Mouse (Mus musculus) liver, adult 2 months (tissue): Measurements from ENCODE around the gene Sdf2l1. TPM values are rescaled to one million over a fixed set of nuclear protein-coding genes. Genes with fewer than 3 reads are reported as not detected.

Experiments used
- DNase-seq: peaks from one replicate; pipeline ENCODE4 v3.0.0-alpha.2; 2011; ENCODE audit warnings: low read depth, low spot score; ENCODE audit errors: extremely low read depth
- H3K27ac ChIP-seq: fragments of 200-500 bp; replicated peaks from 2 replicates; pipeline ENCODE4 v1.5.1; 2012; ENCODE audit warnings: low read depth, mild to moderate bottlenecking, control low read depth, inconsistent platforms, low read length; ENCODE audit not compliant: insufficient read depth
- H3K27me3 ChIP-seq: fragments of 200-500 bp; 2 replicates; pipeline ENCODE4 v1.6.1; 2012; ENCODE audit warnings: mild to moderate bottlenecking, moderate library complexity, low read length, inconsistent platforms; ENCODE audit not compliant: control insufficient read depth, insufficient read depth
- H3K36me3 ChIP-seq: fragments of 200-500 bp; 2 replicates; pipeline ENCODE4 v1.6.1; 2012; ENCODE audit warnings: low read length, inconsistent platforms; ENCODE audit not compliant: control insufficient read depth, insufficient read depth
- H3K4me1 ChIP-seq: fragments of 200-500 bp; 2 replicates; pipeline ENCODE4 v1.6.1; 2011; ENCODE audit warnings: low read length; ENCODE audit not compliant: control insufficient read depth, insufficient read depth
- H3K4me3 ChIP-seq: fragments of 200-500 bp; 2 replicates; pipeline ENCODE4 v1.5.1; 2011; ENCODE audit warnings: low read depth, mild to moderate bottlenecking, control low read depth, low read length, moderate library complexity; ENCODE audit not compliant: insufficient read depth
- H3K79me2 ChIP-seq: fragments of 200-500 bp; 2 replicates; pipeline ENCODE4 v1.6.1; 2012; ENCODE audit warnings: inconsistent platforms, mild to moderate bottlenecking, low read length, moderate library complexity; ENCODE audit not compliant: control insufficient read depth, insufficient read depth
- H3K9ac ChIP-seq: fragments of 200-500 bp; 2 replicates; pipeline ENCODE4 v1.6.1; 2012; ENCODE audit warnings: low read depth, mild to moderate bottlenecking, control low read depth, inconsistent platforms, low read length
- CTCF ChIP-seq: fragments of 200-500 bp; IDR thresholded peaks from 2 replicates; pipeline ENCODE4 v1.5.1; 2011; ENCODE audit warnings: low read depth, low read length, control low read depth
- POLR2A ChIP-seq: fragments of 200-500 bp; IDR thresholded peaks from 2 replicates; pipeline ENCODE4 v1.6.1; 2011; ENCODE audit warnings: low read length, control low read depth; ENCODE audit not compliant: insufficient read depth; ENCODE audit errors: extremely low read depth
- WGBS: fragments of 180-500 bp; shearing (Covaris S2); methylation state at CpG from one replicate; pipeline ENCODE4 v1.1.7; 2018; 5-methylcytosine and 5-hydroxymethylcytosine counted together
- polyA plus RNA-seq: library from polyadenylated mRNA; depleted of rRNA; stranded (reverse); fragments of >200 nt; gene quantifications from 2 replicates; pipeline ENCODE4 v1.2.3, GENCODE M21; 2012
- total RNA-seq: library from RNA; depleted of rRNA; stranded (reverse); fragments of >200 nt; gene quantifications from 2 replicates; pipeline ENCODE4 v1.2.3, GENCODE M21; 2014

The Sdf2l1 gene
- total and polyA plus RNA-seq, 2 experiments: 50.5 to 70.0 TPM

GRCm38 (mm10) chr16:17148084-17148483, 15.9 kb upstream of the Sdf2l1 start:
- H3K79me2 ChIP-seq: no peaks in the 10 kb centered on the region; the same call in 1 of the 2 replicates
- H3K9ac ChIP-seq: no peak overlapping the region
- H3K27me3 ChIP-seq: no peaks in the 10 kb centered on the region
- peaks cover 3% of the 10 kb centered on the region; the same call in 1 of the 2 replicates for H3K36me3 ChIP-seq
- H3K4me3 ChIP-seq: no peak overlapping the region
- no peak for DNase-seq
- TF ChIP-seq POLR2A (no peak), CTCF (no peak)
- WGBS: 52% methylated on average over 16 of the region's 16 CpGs
- peaks cover 7% of the 10 kb centered on the region; the same call in 1 of the 2 replicates for H3K4me1 ChIP-seq
- H3K27ac ChIP-seq: no peak overlapping the region

- Histone ChIP-seq H3K4me1 (peaks cover 7% of the 10 kb centered on the region; the same call in 1 of the 2 replicates), H3K36me3 (peaks cover 1% of the 10 kb centered on the region; the same call in 1 of the 2 replicates), H3K27ac (no peak overlapping the region), H3K9ac (no peak overlapping the region), H3K79me2 (no peaks in the 10 kb centered on the region; the same call in 1 of the 2 replicates), H3K4me3 (peak overlapping the region; percentile 64; the same call in 1 of the 2 replicates), H3K27me3 (no peaks in the 10 kb centered on the region)
- 4% methylated on average over 40 of the region's 41 CpGs for WGBS
- TF ChIP-seq POLR2A (no peak), CTCF (no peak)
- DNase-seq: no peak
Observed at GRCm38 (mm10) chr16:17147391-17147929, 15.3 kb upstream of the Sdf2l1 start.

GRCm38 (mm10) chr16:17146772-17147235, 14.6 kb upstream of the Sdf2l1 start, which contains the start of gene Ccdc116:
TSS of gene Ccdc116 (minus strand) at chr16:17147229.
- peak; percentile 59 for DNase-seq
- Histone ChIP-seq H3K4me3 (peak within 1 kb of the TSS; percentile 64), H3K4me1 (peaks cover 7% of the 10 kb centered on the region; the same call in 1 of the 2 replicates), H3K36me3 (no peaks in the 10 kb centered on the region), H3K27me3 (no peaks in the 10 kb centered on the region), H3K9ac (0 out of 2 replicates have a peak within 1 kb of the TSS, but pooled peaks have one; percentile 32), H3K79me2 (no peaks in the 10 kb centered on the region; the same call in 1 of the 2 replicates), H3K27ac (no peak within 1 kb of the TSS)
- WGBS: under 1% methylated on average over 34 of the region's 34 CpGs
- peak; percentile 48 for TF ChIP-seq CTCF
- no peak for TF ChIP-seq POLR2A

GRCm38 (mm10) chr16:17144339-17144738, 12.2 kb upstream of the Sdf2l1 start, which contains the start of gene Ydjc:
TSS of gene Ydjc (plus strand) at chr16:17144621.
- H3K27me3 ChIP-seq: no peaks in the 10 kb centered on the region
- H3K9ac ChIP-seq: no peak within 1 kb of the TSS
- no peak for DNase-seq
- 47% methylated on average over 7 of the region's 7 CpGs for WGBS
- H3K36me3 ChIP-seq: no peaks in the 10 kb centered on the region
- no peaks in the 10 kb centered on the region for H3K79me2 ChIP-seq
- no peak within 1 kb of the TSS for H3K27ac ChIP-seq
- peaks cover 7% of the 10 kb centered on the region; the same call in 1 of the 2 replicates for H3K4me1 ChIP-seq
- H3K4me3 ChIP-seq: no peak within 1 kb of the TSS
- no peak for TF ChIP-seq POLR2A
- TF ChIP-seq CTCF: no peak

GRCm38 (mm10) chr16:17137355-17137754, 5.2 kb upstream of the Sdf2l1 start:
- Histone ChIP-seq H3K4me1 (no peaks in the 10 kb centered on the region; the same call in 1 of the 2 replicates), H3K27ac (no peak overlapping the region), H3K27me3 (no peaks in the 10 kb centered on the region), H3K36me3 (no peaks in the 10 kb centered on the region), H3K79me2 (no peaks in the 10 kb centered on the region), H3K9ac (no peak overlapping the region), H3K4me3 (no peak overlapping the region)
- TF ChIP-seq CTCF: no peak
- TF ChIP-seq POLR2A: no peak
- WGBS: 86% methylated on average over 15 of the region's 15 CpGs
- DNase-seq: no peak

- H3K9ac ChIP-seq: no peak overlapping the region
- no peak for DNase-seq
- 74% methylated on average over 7 of the region's 7 CpGs for WGBS
- no peaks in the 10 kb centered on the region for H3K27me3 ChIP-seq
- H3K36me3 ChIP-seq: no peaks in the 10 kb centered on the region
- H3K27ac ChIP-seq: no peak overlapping the region
- H3K79me2 ChIP-seq: no peaks in the 10 kb centered on the region
- TF ChIP-seq POLR2A (no peak), CTCF (no peak)
- no peak overlapping the region for H3K4me3 ChIP-seq
- H3K4me1 ChIP-seq: peaks cover 11% of the 10 kb centered on the region
Observed at GRCm38 (mm10) chr16:17132906-17133200, 670 bp upstream of the Sdf2l1 start.
